Mouse (Mus musculus) cortical plate, adult 2 months (tissue): ENCODE measurements around the gene Eif4h.

Experiments used
- CTCF ChIP-seq: fragments of 200-500 bp; IDR thresholded peaks from 2 replicates; pipeline ENCODE4 v1.5.1; 2011; ENCODE audit warnings: mild to moderate bottlenecking, control low read depth, low read length; ENCODE audit not compliant: insufficient read depth; ENCODE audit errors: extremely low read depth
- POLR2A ChIP-seq: fragments of 200-500 bp; IDR thresholded peaks from 2 replicates; pipeline ENCODE4 v1.6.1; 2011; ENCODE audit warnings: mild to moderate bottlenecking, low read length, control low read depth; ENCODE audit not compliant: insufficient read depth; ENCODE audit errors: extremely low read depth

- no peak for TF ChIP-seq CTCF
- TF ChIP-seq POLR2A = no peak
These were observed 18.8 kb downstream of the Eif4h start for GRCm38 (mm10) chr5:134620457-134620856.
